Mouse (Mus musculus): ENCODE results near the gene Wbp1l. TPM values are rescaled to one million over a fixed set of nuclear protein-coding genes. Genes with fewer than 3 reads are reported as not detected.

Wbp1l gene
- polyA plus RNA-seq, 1 experiment: 16.9 TPM

- Histone ChIP-seq H3K4me3 (ENCODE audit: control insufficient read depth, low read depth, low read length) (no peak overlapping the region), H3K27me3 (ENCODE audit: control insufficient read depth, insufficient read depth, low read length) (no peaks in the 10 kb centered on the region), H3K36me3 (ENCODE audit: control insufficient read depth, insufficient read depth, low read length) (no peaks in the 10 kb centered on the region; the same call in 1 of the 2 replicates), H3K27ac (ENCODE audit: control insufficient read depth, insufficient read depth, low read depth, low read length) (no peak overlapping the region), H3K4me1 (ENCODE audit: control insufficient read depth, insufficient read depth, low read length) (peaks cover 16% of the 10 kb centered on the region)
- TF ChIP-seq CTCF (IDR thresholded peaks at IDR 0.05; ENCODE audit: control insufficient read depth, insufficient read depth, insufficient replicate concordance, low read depth, low read length) (no peak), POLR2A (IDR thresholded peaks at IDR 0.05; ENCODE audit: control insufficient read depth, low read depth, low read length) (no peak)
Measured at GRCm38 (mm10) chr19:46647850-46648249, 49.0 kb downstream of the Wbp1l start.

GRCm38 (mm10) chr19:46648565-46648964 lies 49.7 kb downstream of the Wbp1l start:
- H3K4me1 ChIP-seq (ENCODE audit: control insufficient read depth, insufficient read depth, low read length): peaks cover 13% of the 10 kb centered on the region
- H3K27me3 ChIP-seq (ENCODE audit: control insufficient read depth, insufficient read depth, low read length): no peaks in the 10 kb centered on the region
- TF ChIP-seq CTCF (IDR thresholded peaks at IDR 0.05; ENCODE audit: control insufficient read depth, insufficient read depth, insufficient replicate concordance, low read depth, low read length) (no peak), POLR2A (IDR thresholded peaks at IDR 0.05; ENCODE audit: control insufficient read depth, low read depth, low read length) (no peak)
- H3K36me3 ChIP-seq (ENCODE audit: control insufficient read depth, insufficient read depth, low read length): no peaks in the 10 kb centered on the region; the same call in 1 of the 2 replicates
- no peak overlapping the region for H3K27ac ChIP-seq (ENCODE audit: control insufficient read depth, insufficient read depth, low read depth, low read length)
- no peak overlapping the region for H3K4me3 ChIP-seq (ENCODE audit: control insufficient read depth, low read depth, low read length)

GRCm38 (mm10) chr19:46653188-46653587 lies 54.3 kb downstream of the Wbp1l start:
- H3K27me3 ChIP-seq (ENCODE audit: control insufficient read depth, insufficient read depth, low read length): no peaks in the 10 kb centered on the region
- H3K27ac ChIP-seq (ENCODE audit: control insufficient read depth, insufficient read depth, low read depth, low read length): no peak overlapping the region
- H3K4me3 ChIP-seq (ENCODE audit: control insufficient read depth, low read depth, low read length): no peak overlapping the region
- H3K4me1 ChIP-seq (ENCODE audit: control insufficient read depth, insufficient read depth, low read length): no peaks in the 10 kb centered on the region
- TF ChIP-seq POLR2A (IDR thresholded peaks at IDR 0.05; ENCODE audit: control insufficient read depth, low read depth, low read length) (no peak), CTCF (IDR thresholded peaks at IDR 0.05; ENCODE audit: control insufficient read depth, insufficient read depth, insufficient replicate concordance, low read depth, low read length) (no peak)
- no peaks in the 10 kb centered on the region; the same call in 1 of the 2 replicates for H3K36me3 ChIP-seq (ENCODE audit: control insufficient read depth, insufficient read depth, low read length)

GRCm38 (mm10) chr19:46653616-46654235 lies 54.8 kb downstream of the Wbp1l start:
- Histone ChIP-seq H3K4me1 (ENCODE audit: control insufficient read depth, insufficient read depth, low read length) (no peaks in the 10 kb centered on the region), H3K27me3 (ENCODE audit: control insufficient read depth, insufficient read depth, low read length) (no peaks in the 10 kb centered on the region), H3K27ac (ENCODE audit: control insufficient read depth, insufficient read depth, low read depth, low read length) (no peak overlapping the region), H3K4me3 (ENCODE audit: control insufficient read depth, low read depth, low read length) (no peak overlapping the region), H3K36me3 (ENCODE audit: control insufficient read depth, insufficient read depth, low read length) (no peaks in the 10 kb centered on the region; the same call in 1 of the 2 replicates)
- no peak for TF ChIP-seq CTCF (IDR thresholded peaks at IDR 0.05; ENCODE audit: control insufficient read depth, insufficient read depth, insufficient replicate concordance, low read depth, low read length)
- no peak for TF ChIP-seq POLR2A (IDR thresholded peaks at IDR 0.05; ENCODE audit: control insufficient read depth, low read depth, low read length)

GRCm38 (mm10) chr19:46655626-46656025 lies 56.7 kb downstream of the Wbp1l start:
- no peak for TF ChIP-seq CTCF (IDR thresholded peaks at IDR 0.05; ENCODE audit: control insufficient read depth, insufficient read depth, insufficient replicate concordance, low read depth, low read length)
- TF ChIP-seq POLR2A (IDR thresholded peaks at IDR 0.05; ENCODE audit: control insufficient read depth, low read depth, low read length): no peak
- Histone ChIP-seq H3K4me1 (ENCODE audit: control insufficient read depth, insufficient read depth, low read length) (no peaks in the 10 kb centered on the region), H3K27ac (ENCODE audit: control insufficient read depth, insufficient read depth, low read depth, low read length) (no peak overlapping the region), H3K4me3 (ENCODE audit: control insufficient read depth, low read depth, low read length) (no peak overlapping the region), H3K36me3 (ENCODE audit: control insufficient read depth, insufficient read depth, low read length) (no peaks in the 10 kb centered on the region; the same call in 1 of the 2 replicates), H3K27me3 (ENCODE audit: control insufficient read depth, insufficient read depth, low read length) (no peaks in the 10 kb centered on the region)

GRCm38 (mm10) chr19:46656151-46656840 lies 57.4 kb downstream of the Wbp1l start:
- Histone ChIP-seq H3K27me3 (ENCODE audit: control insufficient read depth, insufficient read depth, low read length) (no peaks in the 10 kb centered on the region), H3K4me1 (ENCODE audit: control insufficient read depth, insufficient read depth, low read length) (no peaks in the 10 kb centered on the region), H3K27ac (ENCODE audit: control insufficient read depth, insufficient read depth, low read depth, low read length) (no peak overlapping the region), H3K36me3 (ENCODE audit: control insufficient read depth, insufficient read depth, low read length) (no peaks in the 10 kb centered on the region; the same call in 1 of the 2 replicates), H3K4me3 (ENCODE audit: control insufficient read depth, low read depth, low read length) (no peak overlapping the region)
- TF ChIP-seq POLR2A (IDR thresholded peaks at IDR 0.05; ENCODE audit: control insufficient read depth, low read depth, low read length): no peak
- TF ChIP-seq CTCF (IDR thresholded peaks at IDR 0.05; ENCODE audit: control insufficient read depth, insufficient read depth, insufficient replicate concordance, low read depth, low read length): no peak

- TF ChIP-seq POLR2A (IDR thresholded peaks at IDR 0.05; ENCODE audit: control insufficient read depth, low read depth, low read length) (no peak), CTCF (IDR thresholded peaks at IDR 0.05; ENCODE audit: control insufficient read depth, insufficient read depth, insufficient replicate concordance, low read depth, low read length) (no peak)
- Histone ChIP-seq H3K36me3 (ENCODE audit: control insufficient read depth, insufficient read depth, low read length) (no peaks in the 10 kb centered on the region; the same call in 1 of the 2 replicates), H3K4me3 (ENCODE audit: control insufficient read depth, low read depth, low read length) (no peak overlapping the region), H3K27ac (ENCODE audit: control insufficient read depth, insufficient read depth, low read depth, low read length) (no peak overlapping the region), H3K27me3 (ENCODE audit: control insufficient read depth, insufficient read depth, low read length) (no peaks in the 10 kb centered on the region), H3K4me1 (ENCODE audit: control insufficient read depth, insufficient read depth, low read length) (no peaks in the 10 kb centered on the region)
Measured at GRCm38 (mm10) chr19:46657339-46658020, 58.6 kb downstream of the Wbp1l start.
